Mouse (Mus musculus) hindbrain, embryonic 16.5 days (tissue): ENCODE results near the gene Fbxl17. TPM values are rescaled to one million over a fixed set of nuclear protein-coding genes. Genes with fewer than 3 reads are reported as not detected.

Source experiments
- ATAC-seq: fragments of 200-750 bp; cut with Nextera tagmentation; 2 replicates; pipeline ENCODE4 v1.8.0; 2017; ENCODE audit warnings: moderate TSS enrichment, moderate library complexity
- H3K27ac ChIP-seq: fragments of 300-500 bp; sonication (generic); 2 replicates; pipeline ENCODE4 v1.5.1; 2014; ENCODE audit warnings: low read depth, mild to moderate bottlenecking, control low read depth, low read length, moderate library complexity
- H3K27me3 ChIP-seq: fragments of 300-500 bp; sonication (generic); replicated peaks from 2 replicates; pipeline ENCODE4 v1.6.1; 2014; ENCODE audit warnings: low read length; ENCODE audit not compliant: control insufficient read depth, insufficient read depth
- H3K36me3 ChIP-seq: fragments of 300-500 bp; sonication (generic); 2 replicates; pipeline ENCODE4 v1.6.1; 2014; ENCODE audit warnings: mild to moderate bottlenecking, low read length, moderate library complexity, mixed read lengths; ENCODE audit not compliant: control insufficient read depth, insufficient read depth
- H3K4me1 ChIP-seq: fragments of 300-500 bp; sonication (generic); 2 replicates; pipeline ENCODE4 v1.6.1; 2014; ENCODE audit warnings: low read depth, low read length; ENCODE audit not compliant: control insufficient read depth, insufficient read depth
- H3K4me2 ChIP-seq: fragments of 300-500 bp; sonication (generic); 2 replicates; pipeline ENCODE4 v1.6.1; 2014; ENCODE audit warnings: mild to moderate bottlenecking, low read length, control low read depth, moderate library complexity
- H3K4me3 ChIP-seq: fragments of 300-500 bp; sonication (generic); 2 replicates; pipeline ENCODE4 v1.5.1; 2014; ENCODE audit warnings: mild to moderate bottlenecking, low read length, control low read depth, moderate library complexity
- H3K9ac ChIP-seq: fragments of 300-500 bp; sonication (generic); 2 replicates; pipeline ENCODE4 v1.6.1; 2014; ENCODE audit warnings: low read depth, mild to moderate bottlenecking, control low read depth, low read length, moderate library complexity
- H3K9me3 ChIP-seq: fragments of 300-500 bp; sonication (generic); 2 replicates; pipeline ENCODE4 v1.6.1; 2014; ENCODE audit warnings: mild to moderate bottlenecking, low read length, moderate library complexity; ENCODE audit not compliant: control insufficient read depth
- WGBS: fragments of 180-500 bp; shearing (Covaris S2); extraction: QIAGEN DNeasy Blood & Tissue Kit; methylation state at CpG from one replicate; pipeline ENCODE4 v1.1.7; 2014; 5-methylcytosine and 5-hydroxymethylcytosine counted together
- polyA plus RNA-seq: library from polyadenylated mRNA; unstranded; fragments of >200 nt; fragmentation: Nextera tagmentation; extraction: Ambion mirVana; gene quantifications from 2 replicates; pipeline ENCODE4 v1.2.1, GENCODE M21; 2015

Fbxl17 gene
- polyA plus RNA-seq, 1 experiment from 2014 or later = 9.5 TPM

- WGBS = 91% methylated on average over 6 of the region's 6 CpGs
- Histone ChIP-seq H3K27ac (no peak overlapping the region), H3K27me3 (no peaks in the 10 kb centered on the region)
Measured at GRCm38 (mm10) chr17:63419503-63419902, 80.3 kb downstream of the Fbxl17 start.

DNA sequence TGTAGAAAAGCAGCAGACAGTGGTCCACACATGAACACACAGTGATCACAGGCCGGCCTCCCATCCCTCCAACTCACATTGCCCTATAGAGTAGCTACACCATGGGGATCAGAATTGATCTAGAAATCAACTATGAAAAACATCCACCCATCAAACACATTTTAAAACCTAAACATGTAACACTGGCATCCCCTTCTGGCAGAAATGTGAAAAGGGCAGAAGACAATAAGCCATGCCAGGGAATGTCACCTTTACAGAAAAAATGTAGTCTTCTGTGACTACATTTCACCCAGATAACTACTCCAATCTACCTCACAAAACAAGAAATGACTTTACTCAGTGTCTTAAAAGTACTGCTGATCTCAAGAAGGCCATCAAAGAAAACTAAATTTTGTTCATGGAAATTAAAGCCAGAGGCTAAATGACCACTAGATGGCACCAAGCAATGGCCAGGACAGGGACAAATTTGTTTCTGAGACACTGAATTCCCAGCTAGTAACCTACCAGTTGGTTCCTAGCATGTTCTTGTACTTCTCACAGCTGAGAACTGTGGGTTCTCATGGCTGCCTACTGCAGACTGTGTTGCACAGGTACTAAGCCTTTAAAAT, 85.7 kb downstream of the Fbxl17 start:
- Histone ChIP-seq H3K4me2 (no peak overlapping the region), H3K27ac (no peak overlapping the region), H3K36me3 (no peaks in the 10 kb centered on the region), H3K4me3 (no peak overlapping the region), H3K27me3 (no peaks in the 10 kb centered on the region), H3K9me3 (no peaks in the 10 kb centered on the region), H3K9ac (no peak overlapping the region), H3K4me1 (no peaks in the 10 kb centered on the region)
- ATAC-seq = no peak
- WGBS = 78% methylated on average over 1 of the region's 1 CpGs

More at GRCm38 (mm10) chr17:63419503-63419902, 80.3 kb downstream of the Fbxl17 start:
- ATAC-seq = no peak
- Histone ChIP-seq H3K4me3 (no peak overlapping the region), H3K9me3 (no peaks in the 10 kb centered on the region), H3K36me3 (no peaks in the 10 kb centered on the region), H3K4me1 (no peaks in the 10 kb centered on the region), H3K9ac (no peak overlapping the region), H3K4me2 (no peak overlapping the region)

GRCm38 (mm10) chr17:63411564-63411963, 88.3 kb downstream of the Fbxl17 start:
- no peaks in the 10 kb centered on the region for H3K36me3 ChIP-seq
- WGBS = 64% methylated on average over 3 of the region's 3 CpGs
- H3K27ac ChIP-seq = no peak overlapping the region
- H3K9me3 ChIP-seq = no peaks in the 10 kb centered on the region
- H3K27me3 ChIP-seq = no peaks in the 10 kb centered on the region
- H3K4me1 ChIP-seq = no peaks in the 10 kb centered on the region
- ATAC-seq = no peak
- H3K9ac ChIP-seq = no peak overlapping the region
- no peak overlapping the region for H3K4me2 ChIP-seq
- H3K4me3 ChIP-seq = no peak overlapping the region

DNA sequence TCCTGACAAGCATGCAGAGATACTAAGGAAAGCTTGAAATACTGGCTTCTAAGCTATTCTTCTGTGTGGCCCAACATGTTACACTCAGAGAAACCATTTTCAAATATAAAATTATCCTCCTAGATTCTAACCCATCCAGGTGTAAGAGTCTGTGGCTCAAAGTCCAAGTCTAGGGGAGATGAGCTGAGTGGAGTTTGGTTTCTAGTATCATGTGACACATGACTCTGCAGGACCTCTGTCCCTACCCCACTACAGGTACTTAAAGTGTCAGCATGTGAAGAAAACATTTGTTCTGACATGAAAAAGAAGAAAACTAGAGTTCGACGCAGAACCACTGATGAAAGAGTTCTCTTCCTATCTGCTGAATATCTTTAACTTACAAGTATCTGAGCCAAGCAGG, 89.7 kb downstream of the Fbxl17 start:
- no peak overlapping the region for H3K4me2 ChIP-seq
- no peak overlapping the region for H3K4me3 ChIP-seq
- no peak overlapping the region for H3K9ac ChIP-seq
- H3K4me1 ChIP-seq = no peaks in the 10 kb centered on the region
- 97% methylated on average over 2 of the region's 2 CpGs for WGBS
- ATAC-seq = no peak
- no peaks in the 10 kb centered on the region for H3K27me3 ChIP-seq
- no peaks in the 10 kb centered on the region for H3K9me3 ChIP-seq
- no peaks in the 10 kb centered on the region for H3K36me3 ChIP-seq
- H3K27ac ChIP-seq = no peak overlapping the region

- Histone ChIP-seq H3K4me2 (no peak overlapping the region), H3K9ac (no peak overlapping the region), H3K4me3 (no peak overlapping the region), H3K27ac (no peak overlapping the region), H3K27me3 (no peaks in the 10 kb centered on the region), H3K4me1 (peaks cover 2% of the 10 kb centered on the region; the same call in 1 of the 2 replicates), H3K36me3 (no peaks in the 10 kb centered on the region), H3K9me3 (no peaks in the 10 kb centered on the region)
- WGBS = 69% methylated on average over 4 of the region's 4 CpGs
- no peak for ATAC-seq
Measured at GRCm38 (mm10) chr17:63405955-63406354, 93.9 kb downstream of the Fbxl17 start.

- H3K27ac ChIP-seq = no peak overlapping the region
- H3K9ac ChIP-seq = no peak overlapping the region
- H3K27me3 ChIP-seq = no peaks in the 10 kb centered on the region
- no peaks in the 10 kb centered on the region for H3K36me3 ChIP-seq
- no peak overlapping the region for H3K4me2 ChIP-seq
- H3K4me1 ChIP-seq = peaks cover 2% of the 10 kb centered on the region; the same call in 1 of the 2 replicates
- 88% methylated on average over 4 of the region's 4 CpGs for WGBS
- no peak overlapping the region for H3K4me3 ChIP-seq
- no peaks in the 10 kb centered on the region for H3K9me3 ChIP-seq
- no peak for ATAC-seq
Measured at GRCm38 (mm10) chr17:63405471-63405870, 94.3 kb downstream of the Fbxl17 start.

- Histone ChIP-seq H3K36me3 (no peaks in the 10 kb centered on the region), H3K4me1 (peaks cover 2% of the 10 kb centered on the region; the same call in 1 of the 2 replicates), H3K4me2 (no peak overlapping the region), H3K27me3 (no peaks in the 10 kb centered on the region), H3K27ac (no peak overlapping the region), H3K9me3 (no peaks in the 10 kb centered on the region), H3K4me3 (no peak overlapping the region), H3K9ac (no peak overlapping the region)
- no peak; the same call in 1 of the 2 replicates for ATAC-seq
- 60% methylated on average over 2 of the region's 2 CpGs for WGBS
Measured at GRCm38 (mm10) chr17:63404968-63405367, 94.8 kb downstream of the Fbxl17 start.

DNA sequence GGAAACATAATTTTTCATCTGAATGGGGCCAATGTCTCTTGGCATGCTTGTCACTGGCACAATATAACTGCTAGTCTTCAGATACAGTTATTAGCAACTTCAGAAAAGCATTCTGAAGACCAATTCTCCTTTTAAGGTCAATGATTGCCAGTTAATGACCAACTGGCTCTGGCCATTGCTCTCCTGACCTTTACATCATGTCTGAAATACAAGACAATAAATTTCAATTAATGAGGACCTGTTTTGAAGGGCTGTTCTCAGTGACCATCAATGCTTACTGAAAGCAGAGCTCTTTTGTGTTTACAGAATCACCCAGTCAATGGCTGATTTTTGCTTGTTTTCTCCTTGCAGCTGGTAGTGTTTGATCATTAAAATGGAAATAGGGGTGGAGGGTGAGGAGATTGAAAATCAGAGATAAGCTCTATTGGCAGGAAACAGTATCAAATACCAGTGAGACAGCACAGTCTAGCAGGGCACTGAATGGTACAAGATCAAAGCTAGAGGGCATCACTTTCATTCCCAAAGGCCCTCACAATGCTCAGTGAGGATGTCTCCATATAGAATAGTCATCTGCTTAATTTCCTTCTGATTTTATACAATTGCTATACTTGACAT, 95.9 kb downstream of the Fbxl17 start:
- H3K9ac ChIP-seq = no peak overlapping the region
- no peak for ATAC-seq
- no peak overlapping the region for H3K27ac ChIP-seq
- peaks cover 2% of the 10 kb centered on the region; the same call in 1 of the 2 replicates for H3K4me1 ChIP-seq
- no peak overlapping the region for H3K4me2 ChIP-seq
- H3K36me3 ChIP-seq = no peaks in the 10 kb centered on the region
- no peaks in the 10 kb centered on the region for H3K9me3 ChIP-seq
- no peaks in the 10 kb centered on the region for H3K27me3 ChIP-seq
- H3K4me3 ChIP-seq = no peak overlapping the region

GRCm38 (mm10) chr17:63402741-63403681, 96.8 kb downstream of the Fbxl17 start:
- Histone ChIP-seq H3K9me3 (no peaks in the 10 kb centered on the region), H3K4me3 (no peak overlapping the region), H3K36me3 (no peaks in the 10 kb centered on the region), H3K27ac (no peak overlapping the region), H3K4me1 (peaks cover 2% of the 10 kb centered on the region; the same call in 1 of the 2 replicates), H3K27me3 (no peaks in the 10 kb centered on the region), H3K9ac (no peak overlapping the region), H3K4me2 (no peak overlapping the region)
- ATAC-seq = peak; percentile 43; the same call in 1 of the 2 replicates
- 76% methylated on average over 13 of the region's 13 CpGs for WGBS
